Mouse (Mus musculus) lung, postnatal 0 days (tissue): Measurements from ENCODE around the gene Zfp827. TPM values are rescaled to one million over a fixed set of nuclear protein-coding genes. Genes with fewer than 3 reads are reported as not detected.

Experiments used
- ATAC-seq: fragments of 200-750 bp; cut with Nextera tagmentation; 2 replicates; pipeline ENCODE4 v1.8.0; 2017; ENCODE audit warnings: moderate library complexity
- DNase-seq: peaks from one replicate; pipeline ENCODE4 v3.0.0-alpha.2; 2016; ENCODE audit warnings: low spot score
- H3K27ac ChIP-seq: fragments of 300-500 bp; sonication (generic); 2 replicates; pipeline ENCODE4 v1.5.1; 2014; ENCODE audit warnings: antibody characterized with exemption, mild to moderate bottlenecking, low read length, mixed read lengths
- H3K27me3 ChIP-seq: fragments of 300-500 bp; sonication (generic); replicated peaks from 2 replicates; pipeline ENCODE4 v1.6.1; 2014; ENCODE audit warnings: low read length, mixed read lengths; ENCODE audit not compliant: insufficient read depth
- H3K36me3 ChIP-seq: fragments of 300-500 bp; sonication (generic); 2 replicates; pipeline ENCODE4 v1.6.1; 2014; ENCODE audit warnings: low read length, mixed read lengths; ENCODE audit not compliant: insufficient read depth
- H3K4me1 ChIP-seq: fragments of 300-500 bp; sonication (generic); 2 replicates; pipeline ENCODE4 v1.6.1; 2014; ENCODE audit warnings: antibody characterized with exemption, low read depth, low read length, mixed read lengths; ENCODE audit not compliant: insufficient read depth
- H3K4me2 ChIP-seq: fragments of 300-500 bp; sonication (generic); replicated peaks from 2 replicates; pipeline ENCODE4 v1.6.1; 2014; ENCODE audit warnings: low read depth, mild to moderate bottlenecking, low read length, moderate library complexity, mixed read lengths
- H3K4me3 ChIP-seq: fragments of 300-500 bp; sonication (generic); 2 replicates; pipeline ENCODE4 v1.5.1; 2014; ENCODE audit warnings: low read depth, low read length
- H3K9ac ChIP-seq: fragments of 300-500 bp; sonication (generic); replicated peaks from 2 replicates; pipeline ENCODE4 v1.6.1; 2014; ENCODE audit warnings: low read depth, mild to moderate bottlenecking
- H3K9me3 ChIP-seq: fragments of 300-500 bp; sonication (generic); 2 replicates; pipeline ENCODE4 v1.6.1; 2016; ENCODE audit warnings: low read length, mixed read lengths
- CTCF ChIP-seq: IDR thresholded peaks from 2 replicates; pipeline ENCODE4 v1.5.1; 2016; ENCODE audit warnings: antibody characterized with exemption, mild to moderate bottlenecking
- EP300 ChIP-seq: IDR thresholded peaks from 2 replicates; pipeline ENCODE4 v1.6.1; 2016; ENCODE audit warnings: antibody characterized with exemption, mild to moderate bottlenecking, control low read depth
- WGBS: fragments of 180-500 bp; shearing (Covaris S2); extraction: QIAGEN DNeasy Blood & Tissue Kit; methylation state at CpG from one replicate; pipeline ENCODE4 v1.1.7; 2014; 5-methylcytosine and 5-hydroxymethylcytosine counted together
- polyA plus RNA-seq: library from polyadenylated mRNA; unstranded; fragments of >200 nt; fragmentation: Nextera tagmentation; extraction: Ambion mirVana; gene quantifications from 2 replicates; pipeline ENCODE4 v1.2.1, GENCODE M21; 2015

The Zfp827 gene
- polyA plus RNA-seq, 1 experiment from 2014 or later, result 3.4 TPM

DNA sequence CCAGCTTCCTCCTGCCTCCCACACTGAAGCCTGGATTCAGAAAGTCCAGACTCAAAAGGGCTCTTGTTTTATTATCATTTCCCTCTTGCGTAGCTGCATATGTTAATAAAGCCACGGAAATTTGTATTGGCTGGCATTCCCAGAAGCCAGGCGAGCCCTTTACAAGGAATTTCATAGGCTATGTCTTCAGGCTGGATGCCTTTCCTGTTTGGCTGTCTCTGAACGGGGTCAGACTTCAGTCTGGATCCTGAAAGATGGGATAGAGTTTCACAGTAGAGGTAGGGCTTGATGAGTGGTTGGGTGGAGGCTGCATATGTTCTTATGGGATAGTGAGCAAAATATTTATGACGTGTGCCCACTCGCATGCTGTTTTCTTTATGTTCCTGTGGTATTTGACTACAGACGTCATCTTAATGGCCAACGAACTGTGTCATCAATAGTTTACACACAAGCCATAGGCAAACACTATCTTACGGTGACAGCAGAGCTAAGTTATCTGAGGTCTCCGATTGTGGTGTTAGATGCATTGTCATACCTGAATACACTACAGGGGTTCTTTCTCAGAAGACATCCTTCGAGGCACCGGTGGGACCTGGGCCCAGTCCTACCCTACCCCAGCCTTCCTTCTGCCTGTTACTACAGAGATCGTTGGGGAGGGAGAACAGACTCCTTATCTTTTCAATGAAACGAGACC, 75.1 kb downstream of the Zfp827 start:
- no peak for ATAC-seq
- no peak overlapping the region for H3K27ac ChIP-seq

DNA sequence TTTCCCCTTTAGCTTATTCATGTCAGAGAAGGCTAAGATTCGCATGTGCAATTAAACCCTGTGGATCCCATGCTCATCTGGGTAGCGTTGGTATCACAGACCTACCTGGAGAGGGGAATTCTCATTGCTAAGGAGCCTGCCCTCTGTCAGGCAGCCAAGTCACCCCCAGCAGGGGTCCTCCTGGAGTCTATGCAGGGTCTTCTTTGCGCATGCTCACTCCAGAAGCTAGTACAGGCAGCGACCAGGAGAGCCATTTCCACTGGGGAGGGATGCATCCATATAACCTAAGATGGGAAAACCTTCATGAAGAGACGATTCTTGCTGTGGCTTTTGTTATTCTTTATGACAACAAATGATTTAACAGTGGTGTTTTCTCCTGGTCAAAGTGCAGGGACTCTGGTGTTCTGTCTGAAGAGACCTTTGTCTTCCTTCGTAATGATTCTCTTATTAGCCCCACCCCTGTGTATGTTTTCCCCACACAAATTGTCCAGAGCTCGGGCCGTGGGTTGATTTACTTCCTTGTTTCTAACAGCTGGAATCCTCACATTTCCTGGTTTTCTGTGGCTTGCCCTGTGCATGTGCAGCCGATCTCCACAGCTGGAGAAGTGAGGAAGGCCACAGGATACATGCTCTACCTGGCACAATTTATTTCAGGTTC, 75.8 kb downstream of the Zfp827 start:
- TF ChIP-seq CTCF (no peak), EP300 (no peak)
- H3K4me1 ChIP-seq, result no peaks in the 10 kb centered on the region; the same call in 1 of the 2 replicates
- H3K4me3 ChIP-seq, result no peak overlapping the region
- H3K27me3 ChIP-seq, result no peaks in the 10 kb centered on the region
- H3K4me2 ChIP-seq, result no peak overlapping the region
- no peaks in the 10 kb centered on the region for H3K9me3 ChIP-seq
- ATAC-seq (no peak), DNase-seq (no peak)
- H3K27ac ChIP-seq, result no peak overlapping the region
- 61% methylated on average over 9 of the region's 9 CpGs for WGBS
- peaks cover 3% of the 10 kb centered on the region; the same call in 1 of the 2 replicates for H3K36me3 ChIP-seq
- no peak overlapping the region for H3K9ac ChIP-seq

More for the DNA sequence above, 75.1 kb downstream of the Zfp827 start:
- TF ChIP-seq EP300 (no peak), CTCF (no peak)
- Histone ChIP-seq H3K9ac (no peak overlapping the region), H3K27me3 (no peaks in the 10 kb centered on the region), H3K9me3 (no peaks in the 10 kb centered on the region), H3K4me3 (no peak overlapping the region), H3K4me2 (no peak overlapping the region), H3K4me1 (no peaks in the 10 kb centered on the region; the same call in 1 of the 2 replicates), H3K36me3 (no peaks in the 10 kb centered on the region)
- WGBS, result 74% methylated on average over 14 of the region's 14 CpGs
- no peak for DNase-seq

DNA sequence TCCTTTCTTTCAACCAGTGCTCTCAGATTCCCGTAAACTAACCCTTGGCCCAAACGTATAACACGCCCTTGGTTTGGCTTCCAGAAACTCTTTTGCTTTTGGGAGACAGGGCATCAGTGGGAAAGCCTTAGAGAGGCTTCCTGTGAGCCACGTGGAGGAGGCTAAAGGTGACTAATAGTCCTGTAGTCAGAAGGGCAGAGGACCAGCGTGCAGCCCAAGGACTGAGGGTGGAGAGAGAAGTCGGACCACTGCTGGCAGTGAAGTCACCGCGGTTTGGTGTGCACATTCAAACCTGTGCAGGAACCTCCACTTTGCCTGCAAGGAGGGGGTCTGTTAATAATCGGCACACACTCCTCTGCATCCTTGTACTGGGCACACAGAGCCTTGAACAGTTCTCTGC, 76.4 kb downstream of the Zfp827 start:
- no peak overlapping the region for H3K9ac ChIP-seq
- H3K4me3 ChIP-seq, result no peak overlapping the region
- no peaks in the 10 kb centered on the region; the same call in 1 of the 2 replicates for H3K4me1 ChIP-seq
- TF ChIP-seq EP300 (no peak), CTCF (no peak)
- no peaks in the 10 kb centered on the region for H3K9me3 ChIP-seq
- H3K27ac ChIP-seq, result no peak overlapping the region
- ATAC-seq (no peak), DNase-seq (no peak)
- H3K36me3 ChIP-seq, result peaks cover 4% of the 10 kb centered on the region; the same call in 1 of the 2 replicates
- no peak overlapping the region for H3K4me2 ChIP-seq
- 53% methylated on average over 9 of the region's 9 CpGs for WGBS
- H3K27me3 ChIP-seq, result no peaks in the 10 kb centered on the region

DNA sequence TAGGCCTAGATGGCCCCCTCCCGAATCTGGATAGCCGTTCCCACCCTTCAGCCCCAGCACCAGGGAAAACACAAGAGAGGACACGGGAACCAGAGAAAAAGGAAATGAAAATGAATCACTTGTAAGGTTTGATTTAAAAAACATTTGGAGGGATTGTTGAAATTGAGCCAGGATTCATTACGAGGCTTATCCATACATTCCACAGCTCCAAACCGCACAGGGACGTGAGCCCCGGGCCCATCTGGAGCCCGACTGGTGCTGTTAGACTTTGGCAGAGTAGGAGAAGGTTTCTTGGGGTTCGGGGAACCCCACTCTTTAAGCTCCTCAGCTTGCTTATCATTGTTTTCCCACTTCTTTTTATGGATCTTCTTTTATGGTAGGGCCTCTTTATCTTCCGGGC, 76.9 kb downstream of the Zfp827 start:
- Histone ChIP-seq H3K27ac (no peak overlapping the region), H3K36me3 (peaks cover 4% of the 10 kb centered on the region; the same call in 1 of the 2 replicates), H3K4me1 (no peaks in the 10 kb centered on the region; the same call in 1 of the 2 replicates), H3K27me3 (no peaks in the 10 kb centered on the region), H3K9me3 (no peaks in the 10 kb centered on the region), H3K4me3 (no peak overlapping the region), H3K4me2 (no peak overlapping the region), H3K9ac (no peak overlapping the region)
- TF ChIP-seq EP300, result no peak
- TF ChIP-seq CTCF, result no peak
- DNase-seq, result no peak
- 47% methylated on average over 10 of the region's 10 CpGs for WGBS
- no peak for ATAC-seq

DNA sequence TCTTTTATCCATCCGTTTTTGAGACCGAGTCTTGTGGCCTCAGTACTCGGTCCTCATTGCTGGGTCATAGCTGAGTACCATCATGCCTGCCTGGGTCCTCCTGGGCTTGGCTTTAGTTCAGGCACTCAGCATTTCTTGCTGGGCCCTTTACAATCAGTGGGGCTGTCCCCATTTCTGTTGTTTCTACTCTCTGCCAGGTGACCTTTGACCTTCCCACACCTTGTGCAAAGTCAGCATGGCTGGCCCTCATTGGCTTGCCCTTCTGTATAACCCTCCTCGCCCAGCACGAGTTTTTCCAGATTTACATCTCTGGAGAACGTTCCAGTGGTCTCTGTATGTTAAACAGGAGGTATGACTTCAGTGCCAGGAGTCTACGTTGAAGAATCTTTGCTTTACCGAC, 83.2 kb downstream of the Zfp827 start:
- Histone ChIP-seq H3K9me3 (no peaks in the 10 kb centered on the region), H3K4me2 (no peak overlapping the region), H3K4me1 (no peaks in the 10 kb centered on the region; the same call in 1 of the 2 replicates), H3K4me3 (no peak overlapping the region), H3K27me3 (no peaks in the 10 kb centered on the region), H3K36me3 (peaks cover 4% of the 10 kb centered on the region; the same call in 1 of the 2 replicates), H3K9ac (no peak overlapping the region), H3K27ac (no peak overlapping the region)
- ATAC-seq (peak; percentile 48), DNase-seq (peak; percentile 15)
- TF ChIP-seq EP300 (no peak), CTCF (no peak)
- WGBS, result 57% methylated on average over 8 of the region's 8 CpGs

DNA sequence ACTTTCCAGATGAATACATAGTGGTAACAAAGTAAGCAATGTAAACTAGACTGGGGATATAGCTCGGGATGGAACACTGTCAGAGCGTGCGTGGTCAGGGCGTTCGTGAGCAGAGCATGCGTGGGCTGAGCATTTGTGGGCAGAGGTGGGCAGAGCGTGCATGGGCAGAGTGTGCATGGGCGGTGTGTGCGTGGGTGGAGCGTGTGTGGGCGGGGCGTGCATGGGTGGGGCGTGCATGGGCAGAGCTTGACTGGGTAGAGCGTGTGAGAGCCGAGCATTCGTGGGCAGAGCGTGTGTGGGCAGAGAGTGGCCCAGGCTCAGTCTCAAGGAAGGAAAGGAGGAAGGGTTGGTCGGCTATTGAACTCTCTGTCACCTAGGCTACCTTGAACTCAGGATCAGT, 84.2 kb downstream of the Zfp827 start:
- TF ChIP-seq CTCF (no peak), EP300 (no peak)
- Histone ChIP-seq H3K36me3 (peaks cover 4% of the 10 kb centered on the region; the same call in 1 of the 2 replicates), H3K4me1 (no peaks in the 10 kb centered on the region; the same call in 1 of the 2 replicates), H3K27ac (no peak overlapping the region), H3K4me2 (no peak overlapping the region), H3K9me3 (no peaks in the 10 kb centered on the region), H3K4me3 (no peak overlapping the region), H3K27me3 (no peaks in the 10 kb centered on the region), H3K9ac (no peak overlapping the region)
- ATAC-seq (no peak), DNase-seq (no peak)
- WGBS, result 92% methylated on average over 18 of the region's 18 CpGs
